Mouse (Mus musculus) limb, embryonic 14.5 days (tissue): ENCODE results near the gene Nacc1. TPM values are rescaled to one million over a fixed set of nuclear protein-coding genes. Genes with fewer than 3 reads are reported as not detected.

ENCODE experiments used
- ATAC-seq: fragments of 200-750 bp; cut with Nextera tagmentation; 2 replicates; pipeline ENCODE4 v1.8.0; 2017; ENCODE audit warnings: low read depth, moderate number of reproducible peaks, moderate TSS enrichment; ENCODE audit not compliant: low FRiP score
- DNase-seq: peaks from one replicate; pipeline ENCODE4 v3.0.0-alpha.2; 2015; ENCODE audit warnings: low spot score
- H3K27ac ChIP-seq: fragments of 300-500 bp; sonication (generic); replicated peaks from 2 replicates; pipeline ENCODE4 v1.5.1; 2014; ENCODE audit warnings: low read depth, mild to moderate bottlenecking, low read length, moderate library complexity, mixed read lengths
- H3K27me3 ChIP-seq: fragments of 300-500 bp; sonication (generic); 2 replicates; pipeline ENCODE4 v1.6.1; 2014; ENCODE audit warnings: low read length, mixed read lengths; ENCODE audit not compliant: control insufficient read depth, insufficient read depth
- H3K36me3 ChIP-seq: fragments of 300-500 bp; sonication (generic); 2 replicates; pipeline ENCODE4 v1.6.1; 2014; ENCODE audit warnings: mild to moderate bottlenecking, low read length, moderate library complexity, mixed read lengths; ENCODE audit not compliant: control insufficient read depth, insufficient read depth
- H3K4me1 ChIP-seq: fragments of 300-500 bp; sonication (generic); 2 replicates; pipeline ENCODE4 v1.6.1; 2014; ENCODE audit warnings: antibody characterized with exemption, low read length, mixed read lengths; ENCODE audit not compliant: control insufficient read depth, insufficient read depth
- H3K4me2 ChIP-seq: fragments of 300-500 bp; sonication (generic); replicated peaks from 2 replicates; pipeline ENCODE4 v1.6.1; 2014; ENCODE audit warnings: low read depth, mild to moderate bottlenecking, low read length, moderate library complexity; ENCODE audit not compliant: severe bottlenecking
- H3K4me3 ChIP-seq: fragments of 300-500 bp; sonication (generic); replicated peaks from 2 replicates; pipeline ENCODE4 v1.5.1; 2014; ENCODE audit warnings: low read length
- H3K9ac ChIP-seq: fragments of 300-500 bp; sonication (generic); 2 replicates; pipeline ENCODE4 v1.6.1; 2014; ENCODE audit warnings: mild to moderate bottlenecking, low read depth, low read length, moderate library complexity; ENCODE audit not compliant: severe bottlenecking
- H3K9me3 ChIP-seq: fragments of 300-500 bp; sonication (generic); 2 replicates; pipeline ENCODE4 v1.6.1; 2016; ENCODE audit warnings: low read length; ENCODE audit not compliant: control insufficient read depth
- POLR2A ChIP-seq: fragments of 200-500 bp; IDR thresholded peaks from 2 replicates; pipeline ENCODE4 v1.8.0; 2012; ENCODE audit warnings: inconsistent platforms, mild to moderate bottlenecking, moderate library complexity, borderline replicate concordance; ENCODE audit not compliant: insufficient read depth, insufficient read length; ENCODE audit errors: extremely low read depth
- WGBS: fragments of 180-500 bp; shearing (Covaris S2); extraction: QIAGEN DNeasy Blood & Tissue Kit; methylation state at CpG from one replicate; pipeline ENCODE4 v1.1.7; 2014; 5-methylcytosine and 5-hydroxymethylcytosine counted together
- polyA plus RNA-seq, 2 experiments: library from polyadenylated mRNA; depleted of rRNA in 1 of 2; stranded (reverse) in 1 of 2; unstranded in 1 of 2; fragments of >200 nt; fragmentation: Nextera tagmentation in 1 of 2; extraction: Ambion mirVana in 1 of 2; gene quantifications; 2 replicates each; pipeline versions ENCODE4 v1.2.1 to v1.2.3; 2012 to 2014

The Nacc1 gene
- polyA plus RNA-seq, 2 experiments: 18.5 to 68.8 TPM

- ATAC-seq (no peak), DNase-seq (no peak)
- WGBS: 7% methylated on average over 55 of the region's 61 CpGs
- no peak for TF ChIP-seq POLR2A
- peak overlapping the region; percentile 12 for H3K9ac ChIP-seq
- peak overlapping the region; percentile 9 for H3K4me3 ChIP-seq
- peaks cover 55% of the 10 kb centered on the region for H3K27me3 ChIP-seq
- H3K36me3 ChIP-seq: peaks cover 51% of the 10 kb centered on the region
- peaks cover 66% of the 10 kb centered on the region for H3K4me1 ChIP-seq
- no peaks in the 10 kb centered on the region for H3K9me3 ChIP-seq
- H3K4me2 ChIP-seq: peak overlapping the region; percentile 37
- H3K27ac ChIP-seq: no peak overlapping the region
Observed at GRCm38 (mm10) chr8:84704867-84705831, 17.5 kb upstream of the Nacc1 start.

- no peak overlapping the region for H3K9ac ChIP-seq
- DNase-seq (peak; percentile 71), ATAC-seq (no peak)
- H3K36me3 ChIP-seq: peaks cover 48% of the 10 kb centered on the region
- peaks cover 65% of the 10 kb centered on the region for H3K4me1 ChIP-seq
- H3K9me3 ChIP-seq: no peaks in the 10 kb centered on the region
- peak overlapping the region; percentile 29; the same call in 1 of the 2 replicates for H3K4me2 ChIP-seq
- peak overlapping the region; percentile 7; the same call in 1 of the 2 replicates for H3K4me3 ChIP-seq
- TF ChIP-seq POLR2A: no peak
- WGBS: 11% methylated on average over 16 of the region's 16 CpGs
- H3K27ac ChIP-seq: no peak overlapping the region
- peaks cover 55% of the 10 kb centered on the region for H3K27me3 ChIP-seq
Observed at GRCm38 (mm10) chr8:84704356-84704755, 16.7 kb upstream of the Nacc1 start.

GRCm38 (mm10) chr8:84703466-84704249, 16.0 kb upstream of the Nacc1 start:
- DNase-seq (no peak), ATAC-seq (no peak)
- Histone ChIP-seq H3K4me3 (peak overlapping the region; percentile 7; the same call in 1 of the 2 replicates), H3K4me2 (peak overlapping the region; percentile 29; the same call in 1 of the 2 replicates), H3K9ac (no peak overlapping the region), H3K9me3 (no peaks in the 10 kb centered on the region), H3K36me3 (peaks cover 48% of the 10 kb centered on the region), H3K27ac (no peak overlapping the region), H3K27me3 (peaks cover 55% of the 10 kb centered on the region), H3K4me1 (peaks cover 58% of the 10 kb centered on the region)
- WGBS: 13% methylated on average over 37 of the region's 38 CpGs
- no peak for TF ChIP-seq POLR2A

GRCm38 (mm10) chr8:84702963-84703465, 15.4 kb upstream of the Nacc1 start:
- ATAC-seq (no peak), DNase-seq (no peak)
- peaks cover 47% of the 10 kb centered on the region for H3K36me3 ChIP-seq
- H3K4me3 ChIP-seq: no peak overlapping the region; the same call in 1 of the 2 replicates
- 79% methylated on average over 6 of the region's 6 CpGs for WGBS
- H3K4me1 ChIP-seq: peaks cover 53% of the 10 kb centered on the region
- 0 out of 2 replicates have a peak overlapping the region, but pooled peaks have one; percentile 2 for H3K4me2 ChIP-seq
- peaks cover 53% of the 10 kb centered on the region for H3K27me3 ChIP-seq
- H3K9me3 ChIP-seq: no peaks in the 10 kb centered on the region
- no peak overlapping the region for H3K9ac ChIP-seq
- H3K27ac ChIP-seq: no peak overlapping the region
- TF ChIP-seq POLR2A: no peak

- TF ChIP-seq POLR2A: no peak
- Histone ChIP-seq H3K4me3 (peak overlapping the region; percentile 3; the same call in 1 of the 2 replicates), H3K27ac (no peak overlapping the region), H3K4me2 (peak overlapping the region; percentile 2; the same call in 1 of the 2 replicates), H3K9me3 (no peaks in the 10 kb centered on the region), H3K9ac (no peak overlapping the region), H3K4me1 (peaks cover 49% of the 10 kb centered on the region), H3K36me3 (peaks cover 47% of the 10 kb centered on the region), H3K27me3 (peaks cover 49% of the 10 kb centered on the region)
- no peak for DNase-seq
- ATAC-seq: no peak
- WGBS: 73% methylated on average over 9 of the region's 9 CpGs
Observed at GRCm38 (mm10) chr8:84702561-84702960, 14.9 kb upstream of the Nacc1 start.
